Mouse (Mus musculus) limb, embryonic 14.5 days (tissue): Measurements from ENCODE around the gene Clba1. TPM values are rescaled to one million over a fixed set of nuclear protein-coding genes. Genes with fewer than 3 reads are reported as not detected.
A peak's percentile ranks its signal among the peaks of the same experiment; 100 is the strongest.

ENCODE experiments used
- ATAC-seq: fragments of 200-750 bp; cut with Nextera tagmentation; 2 replicates; pipeline ENCODE4 v1.8.0; 2017; ENCODE audit warnings: low read depth, moderate number of reproducible peaks, moderate TSS enrichment; ENCODE audit not compliant: low FRiP score
- DNase-seq: peaks from one replicate; pipeline ENCODE4 v3.0.0-alpha.2; 2015; ENCODE audit warnings: low spot score
- H3K27ac ChIP-seq: fragments of 300-500 bp; sonication (generic); replicated peaks from 2 replicates; pipeline ENCODE4 v1.5.1; 2014; ENCODE audit warnings: low read depth, mild to moderate bottlenecking, low read length, moderate library complexity, mixed read lengths
- H3K27me3 ChIP-seq: fragments of 300-500 bp; sonication (generic); 2 replicates; pipeline ENCODE4 v1.6.1; 2014; ENCODE audit warnings: low read length, mixed read lengths; ENCODE audit not compliant: control insufficient read depth, insufficient read depth
- H3K36me3 ChIP-seq: fragments of 300-500 bp; sonication (generic); 2 replicates; pipeline ENCODE4 v1.6.1; 2014; ENCODE audit warnings: mild to moderate bottlenecking, low read length, moderate library complexity, mixed read lengths; ENCODE audit not compliant: control insufficient read depth, insufficient read depth
- H3K4me1 ChIP-seq: fragments of 300-500 bp; sonication (generic); 2 replicates; pipeline ENCODE4 v1.6.1; 2014; ENCODE audit warnings: antibody characterized with exemption, low read length, mixed read lengths; ENCODE audit not compliant: control insufficient read depth, insufficient read depth
- H3K4me2 ChIP-seq: fragments of 300-500 bp; sonication (generic); replicated peaks from 2 replicates; pipeline ENCODE4 v1.6.1; 2014; ENCODE audit warnings: low read depth, mild to moderate bottlenecking, low read length, moderate library complexity; ENCODE audit not compliant: severe bottlenecking
- H3K4me3 ChIP-seq: fragments of 300-500 bp; sonication (generic); replicated peaks from 2 replicates; pipeline ENCODE4 v1.5.1; 2014; ENCODE audit warnings: low read length
- H3K9ac ChIP-seq: fragments of 300-500 bp; sonication (generic); 2 replicates; pipeline ENCODE4 v1.6.1; 2014; ENCODE audit warnings: mild to moderate bottlenecking, low read depth, low read length, moderate library complexity; ENCODE audit not compliant: severe bottlenecking
- H3K9me3 ChIP-seq: fragments of 300-500 bp; sonication (generic); 2 replicates; pipeline ENCODE4 v1.6.1; 2016; ENCODE audit warnings: low read length; ENCODE audit not compliant: control insufficient read depth
- POLR2A ChIP-seq: fragments of 200-500 bp; IDR thresholded peaks from 2 replicates; pipeline ENCODE4 v1.8.0; 2012; ENCODE audit warnings: inconsistent platforms, mild to moderate bottlenecking, moderate library complexity, borderline replicate concordance; ENCODE audit not compliant: insufficient read depth, insufficient read length; ENCODE audit errors: extremely low read depth
- WGBS: fragments of 180-500 bp; shearing (Covaris S2); extraction: QIAGEN DNeasy Blood & Tissue Kit; methylation state at CpG from one replicate; pipeline ENCODE4 v1.1.7; 2014; 5-methylcytosine and 5-hydroxymethylcytosine counted together
- polyA plus RNA-seq, 2 experiments: library from polyadenylated mRNA; depleted of rRNA in 1 of 2; stranded (reverse) in 1 of 2; unstranded in 1 of 2; fragments of >200 nt; fragmentation: Nextera tagmentation in 1 of 2; extraction: Ambion mirVana in 1 of 2; gene quantifications; 2 replicates each; pipeline versions ENCODE4 v1.2.1 to v1.2.3; 2012 to 2014

Gene Clba1
- polyA plus RNA-seq, 2 experiments, result 3.7 to 5.7 TPM

GRCm38 (mm10) chr12:112804046-112804445 is 4.7 kb upstream of the Clba1 start:
- no peak for ATAC-seq
- Histone ChIP-seq H3K27me3 (peaks cover 14% of the 10 kb centered on the region), H3K27ac (no peak overlapping the region), H3K36me3 (no peaks in the 10 kb centered on the region), H3K4me1 (peaks cover 8% of the 10 kb centered on the region), H3K4me2 (no peak overlapping the region), H3K4me3 (no peak overlapping the region), H3K9me3 (no peaks in the 10 kb centered on the region), H3K9ac (no peak overlapping the region)
- TF ChIP-seq POLR2A, result no peak
- 37% methylated on average over 11 of the region's 13 CpGs for WGBS
- DNase-seq, result no peak

GRCm38 (mm10) chr12:112806044-112806443 is 2.7 kb upstream of the Clba1 start:
- Histone ChIP-seq H3K9ac (no peak overlapping the region), H3K4me3 (no peak overlapping the region), H3K36me3 (no peaks in the 10 kb centered on the region), H3K27me3 (peaks cover 9% of the 10 kb centered on the region), H3K4me2 (no peak overlapping the region), H3K27ac (no peak overlapping the region), H3K9me3 (no peaks in the 10 kb centered on the region), H3K4me1 (peaks cover 15% of the 10 kb centered on the region)
- TF ChIP-seq POLR2A, result no peak
- 71% methylated on average over 6 of the region's 6 CpGs for WGBS
- DNase-seq (no peak), ATAC-seq (no peak)

GRCm38 (mm10) chr12:112807796-112808195 is 941 bp upstream of the Clba1 start:
- no peaks in the 10 kb centered on the region for H3K27me3 ChIP-seq
- H3K4me1 ChIP-seq, result peaks cover 11% of the 10 kb centered on the region
- no peaks in the 10 kb centered on the region for H3K36me3 ChIP-seq
- H3K9ac ChIP-seq, result peak overlapping the region; percentile 54
- H3K27ac ChIP-seq, result no peak overlapping the region
- 0 out of 2 replicates have a peak overlapping the region, but pooled peaks have one; percentile 98 for H3K4me2 ChIP-seq
- DNase-seq (no peak), ATAC-seq (no peak)
- H3K4me3 ChIP-seq, result no peak overlapping the region
- no peaks in the 10 kb centered on the region for H3K9me3 ChIP-seq
- no peak for TF ChIP-seq POLR2A
- WGBS, result 78% methylated on average over 4 of the region's 4 CpGs

- Histone ChIP-seq H3K27me3 (no peaks in the 10 kb centered on the region), H3K36me3 (no peaks in the 10 kb centered on the region), H3K4me2 (peak overlapping the region; percentile 98), H3K4me1 (peaks cover 11% of the 10 kb centered on the region), H3K9ac (peak overlapping the region; percentile 54), H3K9me3 (no peaks in the 10 kb centered on the region), H3K4me3 (peak overlapping the region; percentile 67), H3K27ac (no peak overlapping the region)
- no peak for ATAC-seq
- 72% methylated on average over 5 of the region's 5 CpGs for WGBS
- no peak for TF ChIP-seq POLR2A
- no peak for DNase-seq
Observed at GRCm38 (mm10) chr12:112808212-112808586, 538 bp upstream of the Clba1 start.

- no peaks in the 10 kb centered on the region for H3K9me3 ChIP-seq
- peak overlapping the region; percentile 54 for H3K9ac ChIP-seq
- no peaks in the 10 kb centered on the region for H3K27me3 ChIP-seq
- H3K27ac ChIP-seq, result no peak overlapping the region
- no peak for TF ChIP-seq POLR2A
- DNase-seq (no peak), ATAC-seq (no peak)
- WGBS, result 19% methylated on average over 8 of the region's 8 CpGs
- H3K4me2 ChIP-seq, result peak overlapping the region; percentile 98
- peak overlapping the region; percentile 67 for H3K4me3 ChIP-seq
- H3K4me1 ChIP-seq, result peaks cover 11% of the 10 kb centered on the region
- H3K36me3 ChIP-seq, result no peaks in the 10 kb centered on the region
Observed at GRCm38 (mm10) chr12:112809641-112810040, 904 bp downstream of the Clba1 start.

GRCm38 (mm10) chr12:112810092-112810885 is 1.6 kb downstream of the Clba1 start:
- no peak for TF ChIP-seq POLR2A
- Histone ChIP-seq H3K36me3 (peaks cover 6% of the 10 kb centered on the region; the same call in 1 of the 2 replicates), H3K27me3 (no peaks in the 10 kb centered on the region), H3K9ac (peak overlapping the region; percentile 54; the same call in 1 of the 2 replicates), H3K4me3 (no peak overlapping the region), H3K4me2 (0 out of 2 replicates have a peak overlapping the region, but pooled peaks have one; percentile 98), H3K4me1 (peaks cover 11% of the 10 kb centered on the region), H3K27ac (no peak overlapping the region), H3K9me3 (no peaks in the 10 kb centered on the region)
- ATAC-seq, result no peak
- no peak for DNase-seq
- 65% methylated on average over 19 of the region's 19 CpGs for WGBS
